In genomic region chr17:85688911-85689806, GRCm38 (mm10) we compare ENCODE assay signal across 7 mouse cellular contexts. TPM values are rescaled to one million over a fixed set of nuclear protein-coding genes. Genes with fewer than 3 reads are reported as not detected.
A peak's percentile ranks its signal among the peaks of the same experiment; 100 is the strongest.
DNase-seq lines count a peak whose midpoint lies in the region; ATAC-seq and TF ChIP-seq lines count a peak whose summit lies in the region.

No protein-coding gene starts in this region.

- H3K4me2 ChIP-seq in forebrain, embryonic 12.5 days = peak overlapping the region; percentile 72
- H3K4me2 ChIP-seq in liver, embryonic 12.5 days = peak overlapping the region; percentile 53

- TF ChIP-seq POLR2A in brain, embryonic 14.5 days (IDR thresholded peaks at IDR 0.05; ENCODE audit: borderline replicate concordance, extremely low read depth, insufficient read depth, insufficient read length, poor library complexity, severe bottlenecking) = no peak

- H3K9ac ChIP-seq in forebrain, embryonic 12.5 days = peak overlapping the region; percentile 17; the same call in 1 of the 2 replicates
- H3K9ac ChIP-seq in liver, embryonic 12.5 days = no peak overlapping the region

- peaks cover 97% of the 10 kb centered on the region for H3K27me3 ChIP-seq in forebrain, embryonic 12.5 days
- H3K27me3 ChIP-seq in liver, embryonic 12.5 days (replicated peaks) = peaks cover 100% of the 10 kb centered on the region

- peak overlapping the region; percentile 44 for H3K4me3 ChIP-seq in forebrain, embryonic 12.5 days (replicated peaks)
- H3K4me3 ChIP-seq in liver, embryonic 12.5 days = peak overlapping the region; percentile 43; the same call in 1 of the 2 replicates

- no peaks in the 10 kb centered on the region for H3K36me3 ChIP-seq in forebrain, embryonic 12.5 days (replicated peaks)
- no peaks in the 10 kb centered on the region for H3K36me3 ChIP-seq in liver, embryonic 12.5 days

- H3K4me1 ChIP-seq in forebrain, embryonic 12.5 days = peaks cover 36% of the 10 kb centered on the region
- H3K4me1 ChIP-seq in liver, embryonic 12.5 days = peaks cover 8% of the 10 kb centered on the region; the same call in 1 of the 2 replicates

- no peaks in the 10 kb centered on the region for H3K9me3 ChIP-seq in forebrain, embryonic 12.5 days
- no peaks in the 10 kb centered on the region for H3K9me3 ChIP-seq in liver, embryonic 12.5 days (replicated peaks)

- intact Hi-C loops in heart, postnatal 10 days (cut with DNase I) = loop anchor here (5.0 kb wide), 1 partner anchor 113 kb away; no protein-coding TSS in a partner anchor

- no peak for TF ChIP-seq CTCF in brain, embryonic 14.5 days (IDR thresholded peaks at IDR 0.05; ENCODE audit: borderline replicate concordance, extremely low read depth, insufficient read depth, insufficient read length)

- peak; percentile 28 for DNase-seq in brain, embryonic 14.5 days (ENCODE audit: low read depth)
- peak; percentile 72 to 73 for DNase-seq in heart, postnatal 10 days
- peak; percentile 59 for DNase-seq in retina, postnatal 1 day
- DNase-seq in layer of hippocampus, postnatal 14 days (ENCODE audit: low spot score in 2 of 2) = no peak

- under 1% methylated on average over 29 of the region's 35 CpGs for WGBS in forebrain, embryonic 12.5 days
- WGBS in liver, embryonic 12.5 days (ENCODE audit: insufficient replicate concordance) = 4% methylated on average over 35 of the region's 35 CpGs

- ATAC-seq in forebrain, embryonic 12.5 days (ENCODE audit: low FRiP score) = no peak
- ATAC-seq in liver, embryonic 12.5 days = no peak
- ATAC-seq in erythroblast, adult 5-6 weeks (replicated peaks; ENCODE audit: low FRiP score, poor library complexity, severe bottlenecking) = no peak

- H3K27ac ChIP-seq in forebrain, embryonic 12.5 days = peak overlapping the region; percentile 19
- no peak overlapping the region for H3K27ac ChIP-seq in liver, embryonic 12.5 days

RNA-seq across cellular contexts. Expression of gene Six2, which starts 1.1 kb away (rescaled TPM):
- 1.3 and 3.1 TPM in 2 replicates for polyA plus RNA-seq in brain, embryonic 14.5 days (2012; rRNA removed)
- 6.9 and 9.5 TPM in 2 replicates for polyA plus RNA-seq in forebrain, embryonic 12.5 days (2016; fragmentation: Nextera tagmentation; extraction: Ambion mirVana)
- under 1 TPM; 0.40 to 0.48 TPM for total RNA-seq in heart, postnatal 10 days (2021)
- polyA plus RNA-seq in liver, embryonic 12.5 days (2016; fragmentation: Nextera tagmentation; extraction: Ambion mirVana) = 0.11 and 0.30 TPM in 2 replicates
- not detected in 2 replicates for total RNA-seq in erythroblast, adult 5-6 weeks (2015; ENCODE audit: low replicate concordance)
- not detected in 2 replicates for total RNA-seq in erythroblast, adult 5-6 weeks (2017; ENCODE audit: low replicate concordance)
- total RNA-seq in layer of hippocampus, postnatal 14 days (2021) = under 1 TPM; 0.23 to 0.29 TPM

Comparison
In these comparisons a context has a peak if more than half of its experiments do, and no peak if none do; other contexts are left out.
1. DNase-seq: peak in brain, embryonic 14.5 days (single experiment), heart, postnatal 10 days (2 of 2) and retina, postnatal 1 day (single experiment); none in layer of hippocampus, postnatal 14 days (0 of 2).